9 mouse cellular contexts compared by ENCODE assay signal in genomic region chr6:148831728-148832121, GRCm38 (mm10). TPM values are rescaled to one million over a fixed set of nuclear protein-coding genes. Genes with fewer than 3 reads are reported as not detected.
DNase-seq lines count a peak whose midpoint lies in the region; ATAC-seq and TF ChIP-seq lines count a peak whose summit lies in the region.
"Had no signal": no experiment of that assay in that cellular context is flagged by ENCODE, and none has a peak within 500 bp of the region (broad histone marks: within the 10 kb centered on the region; RNA-seq: fewer than 3 reads in every experiment).

No protein-coding gene starts in this region.

- H3K4me1 ChIP-seq in heart, postnatal 0 days (ENCODE audit: control insufficient read depth, insufficient read depth) = peaks cover 9% of the 10 kb centered on the region
- H3K4me1 ChIP-seq in hindbrain, embryonic 13.5 days (replicated peaks) = peaks cover 23% of the 10 kb centered on the region
- peaks cover 19% of the 10 kb centered on the region for H3K4me1 ChIP-seq in midbrain, embryonic 13.5 days (replicated peaks)

- TF ChIP-seq EP300 in heart, postnatal 0 days (IDR thresholded peaks at IDR 0.05; ENCODE audit: low read depth) = no peak

- peak overlapping the region; percentile 82 for H3K4me3 ChIP-seq in heart, postnatal 0 days (ENCODE audit: low read depth, low read length)
- H3K4me3 ChIP-seq in hindbrain, embryonic 13.5 days = peak overlapping the region; percentile 75
- H3K4me3 ChIP-seq in midbrain, embryonic 13.5 days (replicated peaks) = peak overlapping the region; percentile 64

- H3K9ac ChIP-seq in heart, postnatal 0 days (replicated peaks; ENCODE audit: low read depth, low read length) = no peak overlapping the region
- peak overlapping the region; percentile 75; the same call in 1 of the 2 replicates for H3K9ac ChIP-seq in hindbrain, embryonic 13.5 days
- peak overlapping the region; percentile 69 for H3K9ac ChIP-seq in midbrain, embryonic 13.5 days (replicated peaks)

- no peak for TF ChIP-seq CTCF in heart, postnatal 0 days (IDR thresholded peaks at IDR 0.05; ENCODE audit: low read depth)

- 0 out of 2 replicates have a peak, but pooled peaks have one; percentile 1 for ATAC-seq in heart, postnatal 0 days (ENCODE audit: insufficient read depth, low read depth)
- no peak for ATAC-seq in hindbrain, embryonic 13.5 days (ENCODE audit: low FRiP score)
- no peak for ATAC-seq in midbrain, embryonic 13.5 days

- DNase-seq in heart, postnatal 0 days (ENCODE audit: low spot score) = no peak
- DNase-seq in heart, adult 11 months = no peak
- peak; percentile 13 for DNase-seq in adipocyte (ENCODE audit: low spot score)
- DNase-seq in cerebellum, adult 8-10 months = no peak
- no peak for DNase-seq in thymus, postnatal 0 days (ENCODE audit: low spot score)
- DNase-seq in embryo, embryonic 10 days (ENCODE audit: low spot score) = no peak

- H3K27ac ChIP-seq in heart, postnatal 0 days (ENCODE audit: low read depth) = no peak overlapping the region
- H3K27ac ChIP-seq in hindbrain, embryonic 13.5 days = peak overlapping the region; percentile 62; the same call in 1 of the 2 replicates
- no peak overlapping the region; the same call in 1 of the 2 replicates for H3K27ac ChIP-seq in midbrain, embryonic 13.5 days

- WGBS in heart, postnatal 0 days = 39% methylated on average over 3 of the region's 3 CpGs
- 28% methylated on average over 3 of the region's 3 CpGs for WGBS in hindbrain, embryonic 13.5 days
- WGBS in midbrain, embryonic 13.5 days = 26% methylated on average over 3 of the region's 3 CpGs

- no peaks in the 10 kb centered on the region for H3K27me3 ChIP-seq in heart, postnatal 0 days (ENCODE audit: control insufficient read depth, insufficient read depth, low read length)
- no peaks in the 10 kb centered on the region for H3K27me3 ChIP-seq in hindbrain, embryonic 13.5 days
- no peaks in the 10 kb centered on the region for H3K27me3 ChIP-seq in midbrain, embryonic 13.5 days
- H3K27me3 ChIP-seq: Patski had no signal

- peak overlapping the region; percentile 53 for H3K4me2 ChIP-seq in heart, postnatal 0 days (ENCODE audit: low read depth, low read length)
- H3K4me2 ChIP-seq in hindbrain, embryonic 13.5 days = peak overlapping the region; percentile 90
- H3K4me2 ChIP-seq in midbrain, embryonic 13.5 days (replicated peaks) = peak overlapping the region; percentile 86

- peaks cover 5% of the 10 kb centered on the region; the same call in 1 of the 2 replicates for H3K9me3 ChIP-seq in heart, postnatal 0 days (replicated peaks; ENCODE audit: control insufficient read depth, low read length)
- no peaks in the 10 kb centered on the region for H3K9me3 ChIP-seq in hindbrain, embryonic 13.5 days
- no peaks in the 10 kb centered on the region for H3K9me3 ChIP-seq in midbrain, embryonic 13.5 days

- no peaks in the 10 kb centered on the region for H3K36me3 ChIP-seq in heart, postnatal 0 days (replicated peaks; ENCODE audit: control insufficient read depth, insufficient read depth, low read length)
- no peaks in the 10 kb centered on the region for H3K36me3 ChIP-seq in hindbrain, embryonic 13.5 days
- no peaks in the 10 kb centered on the region for H3K36me3 ChIP-seq in midbrain, embryonic 13.5 days

RNA-seq across cellular contexts. Expression of gene Ipo8, which starts 0.5 kb away (rescaled TPM):
- 17.6 and 19.3 TPM in 2 replicates for total RNA-seq in heart, postnatal 0 days (2014; rRNA removed; ENCODE audit: low replicate concordance)
- polyA plus RNA-seq in heart, postnatal 0 days (2015; fragmentation: Nextera tagmentation; extraction: Ambion mirVana) = 9.7 and 10.9 TPM in 2 replicates
- polyA plus RNA-seq in hindbrain, embryonic 13.5 days (2015; fragmentation: Nextera tagmentation; extraction: Ambion mirVana) = 17.8 and 19.7 TPM in 2 replicates
- polyA plus RNA-seq in midbrain, embryonic 13.5 days (2015; fragmentation: Nextera tagmentation; extraction: Ambion mirVana) = 19.4 and 19.9 TPM in 2 replicates
- 13.4 and 13.7 TPM in 2 replicates for polyA plus RNA-seq in thymus, postnatal 0 days (2015; fragmentation: Nextera tagmentation; extraction: Ambion mirVana)
